Mouse (Mus musculus) lung, postnatal 4 days (tissue): ENCODE data around the gene Tollip.
"Not testable (repeated sequence)": the region's sequence is repeated elsewhere in the genome, so short reads cannot be mapped to it uniquely, and the experiment has no call there.

Source experiments
- DNase-seq, 2 experiments: peaks; one replicate each; pipeline ENCODE4 v3.0.0; 2021

Gene Tollip

GRCm38 (mm10) chr7:141928642-141929041 is 10.3 kb upstream of the Tollip start:
- no peak for DNase-seq

- peak; percentile 64 to 78 for DNase-seq
Measured at GRCm38 (mm10) chr7:141924917-141925316, 6.6 kb upstream of the Tollip start.

GRCm38 (mm10) chr7:141924121-141924520 is 5.8 kb upstream of the Tollip start:
- not testable (repeated sequence) for DNase-seq

GRCm38 (mm10) chr7:141911305-141911704 is 7.0 kb downstream of the Tollip start:
- DNase-seq, result no peak

- DNase-seq, result no peak
Measured at GRCm38 (mm10) chr7:141908591-141908990, 9.7 kb downstream of the Tollip start.

- DNase-seq, result no peak
Measured at GRCm38 (mm10) chr7:141902791-141903190, 15.5 kb downstream of the Tollip start.

GRCm38 (mm10) chr7:141902269-141902729 is 16.0 kb downstream of the Tollip start:
- DNase-seq, result peak; percentile 99 to 100

GRCm38 (mm10) chr7:141901825-141902224 is 16.5 kb downstream of the Tollip start:
- no peak for DNase-seq

- DNase-seq, result no peak
Measured at GRCm38 (mm10) chr7:141892151-141892550, 26.2 kb downstream of the Tollip start.

- DNase-seq, result no peak
Measured at GRCm38 (mm10) chr7:141878813-141879212, 39.5 kb downstream of the Tollip start.

- no peak for DNase-seq
Measured at GRCm38 (mm10) chr7:141874891-141875290, 43.4 kb downstream of the Tollip start.

GRCm38 (mm10) chr7:141870553-141870952 is 47.8 kb downstream of the Tollip start:
- no peak for DNase-seq

- no peak for DNase-seq
Measured at GRCm38 (mm10) chr7:141869644-141870043, 48.7 kb downstream of the Tollip start.

GRCm38 (mm10) chr7:141861046-141861445 is 57.3 kb downstream of the Tollip start:
- no peak for DNase-seq

GRCm38 (mm10) chr7:141840354-141840753 is 78.0 kb downstream of the Tollip start:
- DNase-seq, result no peak

- peak; percentile 39 to 73 for DNase-seq
Measured at GRCm38 (mm10) chr7:141838779-141839178, 79.5 kb downstream of the Tollip start, which contains the start of gene Muc5b. Gene Muc5b (plus strand): TSS chr7:141839070.

GRCm38 (mm10) chr7:141836423-141836822 is 81.9 kb downstream of the Tollip start:
- no peak for DNase-seq

GRCm38 (mm10) chr7:141835941-141836340 is 82.4 kb downstream of the Tollip start:
- peak in 1 of 2 experiments; percentile 9 for DNase-seq
